Mouse (Mus musculus) monocyte, adult 5-6 weeks (primary cell): Measurements from ENCODE around the gene Tmco4. TPM values are rescaled to one million over a fixed set of nuclear protein-coding genes. Genes with fewer than 3 reads are reported as not detected.

Source experiments
- total RNA-seq: library from RNA; stranded (forward); fragments of 200-1000, 200-491, 200-594 nt; gene quantifications from 3 replicates; pipeline ENCODE4 v1.2.3, GENCODE M21; 2017

Gene Tmco4
- total RNA-seq, 1 experiment from 2014 or later, result 16.7 TPM

Other genes starting within 250 kb of the Tmco4 start
- not detected in 3 replicates for gene Pla2g2c, start 248.1 kb upstream of the Tmco4 start, total RNA-seq
- not detected in 3 replicates for gene Ubxn10, start 235.7 kb upstream of the Tmco4 start, total RNA-seq
- not detected in 3 replicates for gene Pla2g2f, start 215.3 kb upstream of the Tmco4 start, total RNA-seq
- gene Pla2g2d, start 197.2 kb upstream of the Tmco4 start, total RNA-seq, result not detected in 3 replicates
- gene Pla2g5, start 109.4 kb upstream of the Tmco4 start, total RNA-seq, result not detected in 3 replicates
- gene Gm13030, start 98.9 kb upstream of the Tmco4 start, total RNA-seq, result not detected in 3 replicates
- not detected in 3 replicates for gene Pla2g2e, start 94.9 kb upstream of the Tmco4 start, total RNA-seq
- gene Otud3, start 58.9 kb upstream of the Tmco4 start, total RNA-seq, result 9.8 to 13.1 TPM (median 11.9 TPM) in 3 replicates
- gene Rnf186, start 5.8 kb upstream of the Tmco4 start, total RNA-seq, result not detected in 3 replicates
- not detected in 3 replicates for gene Htr6, start 102.7 kb downstream of the Tmco4 start, total RNA-seq
- gene Nbl1, start 120.1 kb downstream of the Tmco4 start, total RNA-seq, result 0.32 TPM in 1 of 3 replicates, not detected in the others
- 102 to 135 TPM (median 117 TPM) in 3 replicates for gene Minos1, start 158.2 kb downstream of the Tmco4 start, total RNA-seq
- gene Capzb, start 220.0 kb downstream of the Tmco4 start, total RNA-seq, result 302 to 348 TPM (median 323 TPM) in 3 replicates